10 mouse cellular contexts compared by ENCODE assay signal in genomic region chr7:81858236-81858635, GRCm38 (mm10). TPM values are rescaled to one million over a fixed set of nuclear protein-coding genes. Genes with fewer than 3 reads are reported as not detected.
DNase-seq lines count a peak whose midpoint lies in the region; ATAC-seq and TF ChIP-seq lines count a peak whose summit lies in the region.
"Had no signal": no experiment of that assay in that cellular context is flagged by ENCODE, and none has a peak within 500 bp of the region (broad histone marks: within the 10 kb centered on the region; RNA-seq: fewer than 3 reads in every experiment).

No protein-coding gene starts in this region.

- no peaks in the 10 kb centered on the region for H3K36me3 ChIP-seq in heart, embryonic 11.5 days (ENCODE audit: control insufficient read depth, insufficient read depth, low read length)
- no peaks in the 10 kb centered on the region for H3K36me3 ChIP-seq in heart, adult 2 months (ENCODE audit: control insufficient read depth, insufficient read depth, low read length)
- H3K36me3 ChIP-seq in hindbrain, embryonic 10.5 days, result no peaks in the 10 kb centered on the region
- H3K36me3 ChIP-seq in midbrain, embryonic 10.5 days, result no peaks in the 10 kb centered on the region

- H3K27me3 ChIP-seq in heart, embryonic 11.5 days (ENCODE audit: control insufficient read depth, insufficient read depth, low read length), result 0 out of 2 replicates have a peak, but pooled peaks cover 8% of the 10 kb centered on the region
- no peaks in the 10 kb centered on the region for H3K27me3 ChIP-seq in heart, adult 2 months (ENCODE audit: control insufficient read depth, insufficient read depth, low read length)
- H3K27me3 ChIP-seq in hindbrain, embryonic 10.5 days (ENCODE audit: insufficient read depth, poor library complexity, severe bottlenecking), result peaks cover 57% of the 10 kb centered on the region
- H3K27me3 ChIP-seq in midbrain, embryonic 10.5 days (ENCODE audit: low read depth, poor library complexity, severe bottlenecking), result peaks cover 58% of the 10 kb centered on the region

- DNase-seq in heart, adult 2 months, result no peak
- peak; percentile 23 for DNase-seq in ZHBTc4 (ENCODE audit: low read depth, low spot score)
- no peak for DNase-seq in hindbrain, embryonic 10.5 days (ENCODE audit: low spot score)
- DNase-seq in midbrain, embryonic 10.5 days (ENCODE audit: low spot score), result peak; percentile 36
- DNase-seq in adrenal gland, adult (ENCODE audit: inconsistent age in 2 of 2, low spot score in 1 of 2), result no peak

- no peaks in the 10 kb centered on the region for H3K9me3 ChIP-seq in heart, embryonic 11.5 days (replicated peaks; ENCODE audit: control insufficient read depth, low read length)
- no peaks in the 10 kb centered on the region for H3K9me3 ChIP-seq in hindbrain, embryonic 10.5 days
- H3K9me3 ChIP-seq in midbrain, embryonic 10.5 days (replicated peaks), result no peaks in the 10 kb centered on the region

- H3K4me2 ChIP-seq in heart, embryonic 11.5 days, result peak overlapping the region; percentile 95

- no peaks in the 10 kb centered on the region for H3K79me2 ChIP-seq in heart, adult 2 months (replicated peaks; ENCODE audit: control insufficient read depth, insufficient read depth, low read length)

- no peak for TF ChIP-seq EP300 in heart, adult 2 months (IDR thresholded peaks at IDR 0.05; ENCODE audit: insufficient read depth, low read depth, low read length)

- H3K4me3 ChIP-seq in heart, embryonic 11.5 days (ENCODE audit: low read depth, low read length), result peak overlapping the region; percentile 74
- no peak overlapping the region for H3K4me3 ChIP-seq in heart, adult 2 months
- H3K4me3 ChIP-seq in hindbrain, embryonic 10.5 days, result peak overlapping the region; percentile 79
- H3K4me3 ChIP-seq in midbrain, embryonic 10.5 days, result peak overlapping the region; percentile 75

- 5% methylated on average over 9 of the region's 9 CpGs for WGBS in heart, embryonic 11.5 days (ENCODE audit: insufficient replicate concordance)
- 35% methylated on average over 9 of the region's 9 CpGs for WGBS in heart, adult 2 months
- WGBS in hindbrain, embryonic 10.5 days, result 8% methylated on average over 9 of the region's 9 CpGs
- WGBS in midbrain, embryonic 10.5 days, result 6% methylated on average over 9 of the region's 9 CpGs

- no peak for TF ChIP-seq POLR2A in heart, adult 2 months (IDR thresholded peaks at IDR 0.05; ENCODE audit: insufficient read depth, low read depth, low read length)

- intact Hi-C loops in heart, adult 2 months (cut with DNase I), result no loop called here

- TF ChIP-seq CTCF in heart, adult 2 months (IDR thresholded peaks at IDR 0.05), result no peak

- ATAC-seq in heart, embryonic 11.5 days (replicated peaks; ENCODE audit: insufficient number of reproducible peaks, low FRiP score, low TSS enrichment), result no peak
- ATAC-seq in granulocyte monocyte progenitor cell, adult 5-6 weeks (replicated peaks; ENCODE audit: poor library complexity, severe bottlenecking), result no peak
- no peak for ATAC-seq in erythroid progenitor cell, adult 5-6 weeks (replicated peaks; ENCODE audit: low FRiP score, poor library complexity, severe bottlenecking)

- H3K9ac ChIP-seq in heart, embryonic 11.5 days (ENCODE audit: low read depth, low read length), result peak overlapping the region; percentile 81; the same call in 1 of the 2 replicates
- no peak overlapping the region for H3K9ac ChIP-seq in heart, adult 2 months (ENCODE audit: low read depth, low read length)

- peaks cover 29% of the 10 kb centered on the region for H3K4me1 ChIP-seq in heart, embryonic 11.5 days (ENCODE audit: control insufficient read depth, insufficient read depth, low read length)
- H3K4me1 ChIP-seq in heart, adult 2 months (ENCODE audit: control insufficient read depth, insufficient read depth, low read length), result peaks cover 6% of the 10 kb centered on the region
- H3K4me1 ChIP-seq in hindbrain, embryonic 10.5 days (replicated peaks), result peaks cover 38% of the 10 kb centered on the region
- H3K4me1 ChIP-seq in midbrain, embryonic 10.5 days, result peaks cover 35% of the 10 kb centered on the region

- no peak overlapping the region for H3K27ac ChIP-seq in heart, embryonic 11.5 days (ENCODE audit: low read depth, low read length)
- H3K27ac ChIP-seq in heart, adult 2 months, result no peak overlapping the region
- H3K27ac ChIP-seq in hindbrain, embryonic 10.5 days, result no peak overlapping the region
- H3K27ac ChIP-seq in midbrain, embryonic 10.5 days (replicated peaks), result 0 out of 2 replicates have a peak overlapping the region, but pooled peaks have one; percentile 82

RNA-seq across cellular contexts. Expression of gene Tm6sf1, which starts 0.6 kb away (rescaled TPM):
- polyA plus RNA-seq in heart, embryonic 11.5 days (2014; fragmentation: Nextera tagmentation; extraction: Ambion mirVana), result 27.0 and 29.4 TPM in 2 replicates
- total RNA-seq in heart, adult 2 months (2021), result 10 to 100 TPM in 1 of 2 experiments, 1 to 10 TPM in 1; 9.1 to 12.6 TPM
- polyA plus RNA-seq in heart, adult 2 months (2012; rRNA removed), result 21.4 and 28.5 TPM in 2 replicates
- 11.3 and 11.9 TPM in 2 replicates for polyA plus RNA-seq in hindbrain, embryonic 10.5 days (2016; fragmentation: Nextera tagmentation; extraction: Ambion mirVana)
- 12.6 and 15.8 TPM in 2 replicates for polyA plus RNA-seq in midbrain, embryonic 10.5 days (2016; fragmentation: Nextera tagmentation; extraction: Ambion mirVana)
- total RNA-seq in granulocyte monocyte progenitor cell, adult 5-6 weeks (2014; fragmentation: Nextera tagmentation), result 177 and 196 TPM in 2 replicates
- 132 and 194 TPM in 2 replicates for total RNA-seq in granulocyte monocyte progenitor cell, adult 5-6 weeks (2017)
- 36.8 and 51.1 TPM in 2 replicates for total RNA-seq in erythroid progenitor cell, adult 5-6 weeks (2015; ENCODE audit: low replicate concordance)
- 6.8 and 22.5 TPM in 2 replicates for total RNA-seq in erythroid progenitor cell, adult 5-6 weeks (2017; ENCODE audit: low replicate concordance)

RNA-seq across cellular contexts. Expression of gene Gm10160, which starts 2.6 kb away (rescaled TPM):
- not detected in 2 replicates for polyA plus RNA-seq in heart, embryonic 11.5 days (2014; fragmentation: Nextera tagmentation; extraction: Ambion mirVana)
- total RNA-seq in heart, adult 2 months (2021), result not detected
- not detected in 2 replicates for polyA plus RNA-seq in heart, adult 2 months (2012; rRNA removed)
- not detected in 2 replicates for polyA plus RNA-seq in hindbrain, embryonic 10.5 days (2016; fragmentation: Nextera tagmentation; extraction: Ambion mirVana)
- not detected in 2 replicates for polyA plus RNA-seq in midbrain, embryonic 10.5 days (2016; fragmentation: Nextera tagmentation; extraction: Ambion mirVana)
- not detected in 2 replicates for total RNA-seq in granulocyte monocyte progenitor cell, adult 5-6 weeks (2014; fragmentation: Nextera tagmentation)
- total RNA-seq in granulocyte monocyte progenitor cell, adult 5-6 weeks (2017), result not detected in 2 replicates
- total RNA-seq in erythroid progenitor cell, adult 5-6 weeks (2015; ENCODE audit: low replicate concordance), result not detected in 2 replicates
- total RNA-seq in erythroid progenitor cell, adult 5-6 weeks (2017; ENCODE audit: low replicate concordance), result not detected in 2 replicates
- total RNA-seq: hematopoietic stem cell, adult 5-6 weeks; megakaryocyte-erythroid progenitor cell, adult 5-6 weeks had no signal

RNA-seq across cellular contexts. Expression of gene Btbd1, which starts 29.0 kb away (rescaled TPM):
- polyA plus RNA-seq in heart, embryonic 11.5 days (2014; fragmentation: Nextera tagmentation; extraction: Ambion mirVana), result 94.0 and 94.8 TPM in 2 replicates
- 100 to 1,000 TPM; 128 to 146 TPM for total RNA-seq in heart, adult 2 months (2021)
- 50.6 and 118 TPM in 2 replicates for polyA plus RNA-seq in heart, adult 2 months (2012; rRNA removed)
- 58.3 and 63.1 TPM in 2 replicates for polyA plus RNA-seq in hindbrain, embryonic 10.5 days (2016; fragmentation: Nextera tagmentation; extraction: Ambion mirVana)
- 66.3 and 70.3 TPM in 2 replicates for polyA plus RNA-seq in midbrain, embryonic 10.5 days (2016; fragmentation: Nextera tagmentation; extraction: Ambion mirVana)
- 37.4 and 79.2 TPM in 2 replicates for total RNA-seq in granulocyte monocyte progenitor cell, adult 5-6 weeks (2014; fragmentation: Nextera tagmentation)
- 87.9 and 103 TPM in 2 replicates for total RNA-seq in granulocyte monocyte progenitor cell, adult 5-6 weeks (2017)
- total RNA-seq in erythroid progenitor cell, adult 5-6 weeks (2015; ENCODE audit: low replicate concordance), result 20.2 and 56.2 TPM in 2 replicates
- total RNA-seq in erythroid progenitor cell, adult 5-6 weeks (2017; ENCODE audit: low replicate concordance), result 34.7 and 59.2 TPM in 2 replicates

Comparison
In these comparisons a context has a peak if more than half of its experiments do, and no peak if none do; other contexts are left out.
1. DNase-seq: peak in ZHBTc4 (single experiment) and midbrain, embryonic 10.5 days (single experiment); none in heart, adult 2 months (0 of 2), hindbrain, embryonic 10.5 days (single experiment) and adrenal gland, adult (0 of 2).